Mouse (Mus musculus) erythroblast, embryonic 14.5 days (primary cell): ENCODE data around the gene Slco3a1.

Experiments used
- GATA1 ChIP-seq: IDR thresholded peaks from 2 replicates; pipeline ENCODE4 v1.6.1; 2012; ENCODE audit warnings: low read length, inconsistent platforms, mixed read lengths
- TAL1 ChIP-seq: IDR thresholded peaks from 3 replicates; pipeline ENCODE4 v1.6.1; 2012; ENCODE audit warnings: low read length, inconsistent platforms, mixed read lengths

DNA sequence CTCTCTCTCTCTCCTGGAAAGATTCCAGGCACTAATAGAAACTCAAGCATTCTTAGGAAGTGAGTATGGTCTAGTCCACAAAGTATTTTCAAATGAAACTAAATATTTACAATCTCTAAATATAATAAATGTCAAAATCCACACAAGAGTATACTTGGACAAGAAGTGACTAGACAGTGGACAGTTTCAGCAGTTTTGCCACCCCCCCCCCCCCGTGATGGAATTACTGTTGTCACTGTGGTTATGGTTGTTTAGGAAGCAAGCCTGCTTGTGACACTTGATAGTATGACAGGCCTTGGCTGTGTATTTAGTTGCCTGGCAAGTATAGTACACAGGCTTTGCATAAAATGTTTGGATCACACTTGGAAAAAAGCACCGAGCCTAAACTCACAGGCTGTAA is 192.9 kb downstream of the Slco3a1 start:
- TF ChIP-seq GATA1 (no peak), TAL1 (no peak)
